Mouse (Mus musculus) forebrain, embryonic 10.5 days (tissue): ENCODE measurements around the gene Kcnk1. TPM values are rescaled to one million over a fixed set of nuclear protein-coding genes. Genes with fewer than 3 reads are reported as not detected.

Experiments used
- DNase-seq: peaks from one replicate; pipeline ENCODE4 v3.0.0-alpha.2; 2017; ENCODE audit warnings: low spot score; ENCODE audit errors: extremely low spot score
- H3K27ac ChIP-seq: fragments of 300-500 bp; sonication (generic); 2 replicates; pipeline ENCODE4 v1.5.1; 2016; ENCODE audit warnings: mild to moderate bottlenecking
- H3K27me3 ChIP-seq: fragments of 300-500 bp; sonication (generic); 2 replicates; pipeline ENCODE4 v1.6.1; 2016; ENCODE audit warnings: mild to moderate bottlenecking; ENCODE audit not compliant: poor library complexity, severe bottlenecking
- H3K36me3 ChIP-seq: fragments of 300-500 bp; sonication (generic); replicated peaks from 2 replicates; pipeline ENCODE4 v1.6.1; 2016; ENCODE audit warnings: mild to moderate bottlenecking, moderate library complexity
- H3K4me1 ChIP-seq: fragments of 300-500 bp; sonication (generic); 2 replicates; pipeline ENCODE4 v1.6.1; 2016
- H3K4me3 ChIP-seq: fragments of 300-500 bp; sonication (generic); 2 replicates; pipeline ENCODE4 v1.5.1; 2016; ENCODE audit warnings: mild to moderate bottlenecking, moderate library complexity
- H3K9me3 ChIP-seq: fragments of 300-500 bp; sonication (generic); 2 replicates; pipeline ENCODE4 v1.6.1; 2016; ENCODE audit warnings: mild to moderate bottlenecking, moderate library complexity
- WGBS: fragments of 180-500 bp; shearing (Covaris S2); methylation state at CpG from one replicate; pipeline ENCODE4 v1.1.7; 2016; 5-methylcytosine and 5-hydroxymethylcytosine counted together
- polyA plus RNA-seq: library from polyadenylated mRNA; unstranded; fragments of >200 nt; fragmentation: Nextera tagmentation; extraction: Ambion mirVana; gene quantifications from 2 replicates; pipeline ENCODE4 v1.2.1, GENCODE M21; 2016

Gene Kcnk1
- polyA plus RNA-seq, 1 experiment from 2014 or later: 12.3 TPM

DNA sequence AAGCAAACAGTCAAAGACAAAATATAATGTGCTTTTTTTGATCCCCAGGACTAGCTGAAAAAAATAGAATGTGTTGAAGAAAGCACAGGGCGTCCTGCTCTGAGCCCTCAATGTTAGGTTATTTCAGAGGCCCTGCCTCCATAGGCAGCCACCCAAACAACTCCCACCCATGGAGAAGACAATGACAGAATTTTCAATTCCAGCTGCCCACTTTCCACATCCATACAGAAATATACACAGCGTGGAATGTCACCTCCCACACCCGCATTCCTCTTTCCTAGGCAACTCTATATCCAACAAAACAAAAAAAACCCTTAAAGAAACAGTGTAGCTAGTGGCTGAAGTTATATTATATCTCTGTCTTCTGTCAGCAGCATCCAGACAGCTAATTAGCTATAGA, 23.6 kb upstream of the Kcnk1 start:
- WGBS: 81% methylated on average over 3 of the region's 3 CpGs
- Histone ChIP-seq H3K4me3 (no peak overlapping the region), H3K27ac (no peak overlapping the region), H3K9me3 (no peaks in the 10 kb centered on the region), H3K36me3 (no peaks in the 10 kb centered on the region), H3K27me3 (no peaks in the 10 kb centered on the region), H3K4me1 (no peaks in the 10 kb centered on the region)
- no peak for DNase-seq

DNA sequence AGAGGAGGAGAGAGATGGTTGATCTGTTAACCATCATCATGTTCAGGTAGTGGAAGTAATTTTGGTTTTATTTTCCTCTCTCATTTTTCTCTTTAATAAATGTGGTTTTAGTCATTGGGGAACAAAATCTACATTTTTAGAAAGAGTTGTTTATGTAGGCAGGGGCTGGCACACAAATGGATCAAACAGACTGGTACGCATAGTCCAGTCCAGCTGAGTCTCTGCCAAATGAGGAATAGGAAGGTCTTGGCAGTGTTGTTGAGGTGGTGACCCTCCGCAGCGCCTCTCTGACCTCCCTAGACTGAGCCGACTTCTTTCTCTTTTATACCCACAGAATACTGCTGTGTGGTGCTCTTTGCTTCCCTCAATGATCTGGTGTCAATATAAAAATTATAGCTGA, 19.0 kb upstream of the Kcnk1 start:
- H3K27me3 ChIP-seq: no peaks in the 10 kb centered on the region
- no peaks in the 10 kb centered on the region for H3K4me1 ChIP-seq
- no peaks in the 10 kb centered on the region for H3K36me3 ChIP-seq
- WGBS: 92% methylated on average over 4 of the region's 4 CpGs
- no peak for DNase-seq
- no peak overlapping the region for H3K27ac ChIP-seq
- H3K9me3 ChIP-seq: no peaks in the 10 kb centered on the region
- H3K4me3 ChIP-seq: no peak overlapping the region

DNA sequence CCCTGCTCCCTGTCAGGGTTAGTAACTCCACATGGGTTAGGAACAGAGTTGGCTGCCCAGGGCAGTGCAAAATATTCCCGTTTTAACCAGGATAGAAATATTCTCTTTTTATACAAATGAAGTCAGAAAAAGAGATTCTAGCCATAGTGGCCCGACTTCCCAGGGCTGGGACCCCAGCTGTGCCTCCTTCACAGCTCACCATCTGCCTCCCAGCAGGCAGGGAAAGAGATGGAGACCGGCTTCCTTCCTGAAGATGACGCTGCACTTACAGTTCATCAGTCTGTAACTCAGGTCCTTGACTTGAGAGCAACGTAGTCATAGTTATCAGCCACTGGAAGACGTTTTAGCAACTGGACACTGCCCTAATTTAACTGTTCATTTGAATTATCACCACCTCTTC, 14.1 kb upstream of the Kcnk1 start:
- 52% methylated on average over 6 of the region's 6 CpGs for WGBS
- DNase-seq: no peak
- Histone ChIP-seq H3K36me3 (no peaks in the 10 kb centered on the region), H3K4me3 (no peak overlapping the region), H3K27ac (no peak overlapping the region), H3K27me3 (no peaks in the 10 kb centered on the region), H3K9me3 (no peaks in the 10 kb centered on the region), H3K4me1 (no peaks in the 10 kb centered on the region)

DNA sequence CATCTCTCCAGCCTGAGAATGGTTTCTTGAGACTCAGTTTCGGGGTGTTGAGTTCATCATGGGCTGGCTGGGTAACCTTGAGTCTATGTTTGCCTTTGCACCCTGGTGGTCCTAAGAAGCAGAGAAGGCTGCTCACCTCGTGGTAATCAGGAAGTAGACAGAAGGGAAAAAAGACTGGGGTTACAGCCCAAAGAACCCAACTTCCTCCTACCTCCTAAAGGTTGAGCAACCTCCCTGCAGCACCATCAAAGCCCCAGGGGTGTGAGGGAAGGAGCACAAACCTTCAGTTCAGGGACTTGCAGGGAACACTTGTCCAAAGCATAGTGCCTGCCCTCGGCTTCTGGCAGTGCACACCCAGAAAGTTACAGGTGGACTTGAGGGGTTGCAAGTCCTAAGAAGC, 11.5 kb upstream of the Kcnk1 start:
- Histone ChIP-seq H3K27me3 (peaks cover 10% of the 10 kb centered on the region; the same call in 1 of the 2 replicates), H3K36me3 (no peaks in the 10 kb centered on the region), H3K9me3 (no peaks in the 10 kb centered on the region), H3K4me1 (peaks cover 17% of the 10 kb centered on the region), H3K4me3 (no peak overlapping the region), H3K27ac (no peak overlapping the region)
- DNase-seq: no peak
- WGBS: 75% methylated on average over 3 of the region's 3 CpGs

DNA sequence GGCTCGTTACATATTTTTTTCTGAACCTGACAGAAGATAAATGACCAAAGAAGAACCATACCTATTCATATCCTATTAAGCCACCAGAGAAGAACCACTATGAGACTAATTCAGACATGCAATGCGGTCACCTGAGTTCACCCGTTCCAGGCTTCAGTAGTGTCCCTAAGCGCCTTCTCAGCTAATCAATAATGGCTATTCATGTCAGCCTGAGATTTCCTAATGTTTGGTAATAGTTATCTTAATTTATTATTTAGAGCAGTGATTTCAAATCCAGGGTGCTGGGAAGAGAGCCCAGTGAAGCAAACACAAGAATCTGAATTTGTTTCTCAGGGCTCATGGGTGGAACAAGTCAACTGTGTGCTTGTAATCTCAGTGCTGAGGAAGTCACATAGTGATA, 10.8 kb upstream of the Kcnk1 start:
- 96% methylated on average over 4 of the region's 4 CpGs for WGBS
- H3K4me1 ChIP-seq: peaks cover 17% of the 10 kb centered on the region
- no peak for DNase-seq
- H3K27ac ChIP-seq: no peak overlapping the region
- H3K9me3 ChIP-seq: no peaks in the 10 kb centered on the region
- no peak overlapping the region for H3K4me3 ChIP-seq
- H3K27me3 ChIP-seq: peaks cover 12% of the 10 kb centered on the region; the same call in 1 of the 2 replicates
- no peaks in the 10 kb centered on the region for H3K36me3 ChIP-seq

DNA sequence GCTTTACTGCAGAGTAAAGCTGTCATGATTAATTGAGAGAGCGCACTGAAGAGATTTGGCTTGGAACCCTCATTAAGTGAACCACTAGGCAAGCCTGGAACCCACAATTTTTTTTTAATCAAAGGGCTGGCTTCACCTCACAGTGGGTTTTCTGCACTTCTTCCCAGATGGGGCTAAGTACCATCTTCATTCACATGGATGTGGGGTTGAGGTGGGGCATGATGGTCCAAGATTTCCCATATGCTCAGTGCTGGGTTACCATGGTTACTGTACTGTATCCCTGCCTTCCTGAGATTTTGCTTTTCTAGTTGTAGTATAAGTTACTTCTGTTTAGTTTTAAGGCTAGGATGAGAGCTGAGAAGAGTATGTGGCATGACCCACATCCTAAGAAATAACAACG, 9.6 kb upstream of the Kcnk1 start:
- no peaks in the 10 kb centered on the region for H3K36me3 ChIP-seq
- peaks cover 17% of the 10 kb centered on the region for H3K4me1 ChIP-seq
- DNase-seq: no peak
- H3K4me3 ChIP-seq: no peak overlapping the region
- no peak overlapping the region for H3K27ac ChIP-seq
- H3K27me3 ChIP-seq: peaks cover 25% of the 10 kb centered on the region
- no peaks in the 10 kb centered on the region for H3K9me3 ChIP-seq
- WGBS: 95% methylated on average over 2 of the region's 2 CpGs

DNA sequence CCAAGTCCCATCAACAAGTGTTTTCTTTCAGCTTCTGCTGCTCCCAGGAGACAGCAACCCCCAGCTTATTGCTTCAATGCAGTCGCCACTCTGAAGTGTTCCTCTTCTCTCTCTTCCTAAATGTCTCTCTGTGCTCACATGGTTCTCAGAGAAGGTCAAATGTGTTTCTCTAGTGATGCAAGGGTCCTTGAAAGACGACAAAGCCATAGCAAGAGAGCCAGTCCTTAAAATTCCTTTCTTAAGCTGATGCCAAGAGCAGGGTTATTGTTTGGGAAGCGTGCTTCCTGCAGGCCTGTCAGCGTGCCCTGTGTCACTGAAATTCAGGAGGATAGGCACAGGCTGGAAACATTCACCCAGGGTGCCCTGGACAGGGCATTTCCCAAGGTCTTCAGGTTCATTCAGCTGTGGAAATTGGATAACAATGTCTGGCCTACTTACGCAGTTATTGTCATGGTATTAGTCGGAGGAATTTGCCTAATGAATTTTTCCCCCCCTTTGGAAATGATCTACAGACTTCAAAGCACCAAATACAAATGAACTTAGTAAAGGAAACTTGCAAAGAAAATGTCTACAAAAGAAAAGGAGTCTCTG, 7.9 kb upstream of the Kcnk1 start:
- Histone ChIP-seq H3K4me3 (no peak overlapping the region), H3K9me3 (no peaks in the 10 kb centered on the region), H3K27ac (peak overlapping the region; percentile 70; the same call in 1 of the 2 replicates), H3K27me3 (peaks cover 28% of the 10 kb centered on the region), H3K4me1 (peaks cover 17% of the 10 kb centered on the region), H3K36me3 (no peaks in the 10 kb centered on the region)
- DNase-seq: no peak
- 31% methylated on average over 6 of the region's 6 CpGs for WGBS

DNA sequence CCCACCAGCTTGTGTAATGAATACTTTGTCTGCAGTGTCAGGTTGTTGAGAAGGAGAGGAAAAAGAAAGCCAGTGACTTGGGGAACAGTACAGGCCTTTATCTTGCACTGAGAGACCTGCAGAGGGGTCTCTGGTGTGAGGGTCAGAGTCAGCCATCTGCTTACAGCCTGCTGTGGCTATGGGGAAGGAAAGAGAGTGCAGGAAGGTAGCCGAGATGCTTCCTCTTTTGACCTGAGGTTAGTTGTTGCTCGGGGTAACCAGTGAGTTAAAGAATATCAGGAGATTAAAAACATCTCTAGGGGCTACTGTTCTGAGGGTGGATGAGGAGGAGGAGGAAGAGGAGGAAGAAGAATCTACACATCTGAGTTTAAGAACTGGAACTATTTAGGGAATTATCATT, 7.0 kb upstream of the Kcnk1 start:
- 63% methylated on average over 2 of the region's 2 CpGs for WGBS
- peaks cover 17% of the 10 kb centered on the region for H3K4me1 ChIP-seq
- H3K9me3 ChIP-seq: no peaks in the 10 kb centered on the region
- no peaks in the 10 kb centered on the region for H3K36me3 ChIP-seq
- H3K27ac ChIP-seq: peak overlapping the region; percentile 53; the same call in 1 of the 2 replicates
- H3K27me3 ChIP-seq: peaks cover 37% of the 10 kb centered on the region
- DNase-seq: no peak
- no peak overlapping the region for H3K4me3 ChIP-seq

DNA sequence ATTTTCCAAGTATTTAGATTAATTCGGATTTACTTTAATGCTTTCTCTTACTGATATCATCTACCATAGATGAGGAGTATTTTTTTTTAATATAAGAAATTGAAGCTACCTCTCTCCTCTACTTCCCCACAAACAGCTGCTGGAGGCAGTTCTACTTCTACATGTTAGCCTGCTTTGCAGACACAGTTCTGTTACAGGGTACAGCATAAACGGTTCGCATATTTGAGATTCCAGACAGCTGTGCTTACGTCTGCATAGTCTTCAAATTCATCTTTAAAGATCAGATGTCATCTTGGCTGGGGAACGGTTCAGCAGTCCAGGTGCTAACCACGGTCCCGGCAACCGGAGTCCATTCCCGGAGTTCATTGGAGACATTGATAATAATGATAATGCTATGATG, 1.3 kb upstream of the Kcnk1 start:
- 78% methylated on average over 9 of the region's 9 CpGs for WGBS
- DNase-seq: no peak
- Histone ChIP-seq H3K27me3 (peaks cover 82% of the 10 kb centered on the region), H3K27ac (no peak overlapping the region), H3K4me1 (peaks cover 41% of the 10 kb centered on the region), H3K36me3 (no peaks in the 10 kb centered on the region), H3K9me3 (no peaks in the 10 kb centered on the region), H3K4me3 (no peak overlapping the region)

DNA sequence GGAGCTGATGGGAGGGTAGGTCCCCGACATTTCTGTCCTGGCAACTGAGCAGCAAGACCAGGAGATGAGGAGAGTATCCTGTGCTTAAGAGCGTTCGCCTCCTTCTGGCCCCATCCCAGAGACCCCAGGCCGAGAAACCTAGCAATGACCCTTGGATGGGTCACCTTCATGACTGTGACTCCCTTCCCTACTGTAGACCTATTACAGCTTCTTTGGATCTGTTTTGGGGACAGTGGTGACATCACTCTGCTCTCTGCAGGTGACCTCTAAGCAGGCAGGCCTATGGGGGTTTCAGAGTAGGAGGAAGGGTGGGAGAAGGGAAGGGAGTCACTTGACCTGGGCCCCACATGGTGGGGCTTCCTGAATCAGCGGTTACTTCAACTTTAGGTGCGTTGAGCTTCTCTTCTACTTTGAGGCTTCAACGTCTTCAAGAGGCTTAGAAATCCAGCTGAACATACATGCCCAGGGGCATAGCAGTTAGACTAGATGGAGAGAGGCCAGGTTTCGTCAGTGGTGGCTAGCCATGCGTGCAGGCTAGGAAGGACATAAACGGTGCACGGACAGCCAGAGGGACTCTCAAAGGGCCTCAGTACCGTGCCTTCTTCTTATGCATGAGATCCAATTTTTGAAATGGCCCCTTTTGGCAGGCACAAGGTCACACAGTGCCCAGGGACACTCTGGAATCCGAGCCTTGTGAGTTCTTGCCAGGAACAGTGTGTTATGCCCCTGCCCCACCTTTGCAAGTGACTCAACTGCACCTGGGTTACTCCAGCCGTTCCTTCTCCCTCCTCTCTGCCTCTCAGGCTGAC, 1.3 kb downstream of the Kcnk1 start:
- no peaks in the 10 kb centered on the region for H3K9me3 ChIP-seq
- H3K4me3 ChIP-seq: peak overlapping the region; percentile 65
- H3K4me1 ChIP-seq: peaks cover 56% of the 10 kb centered on the region
- H3K36me3 ChIP-seq: no peaks in the 10 kb centered on the region
- DNase-seq: no peak
- peak overlapping the region; percentile 83 for H3K27ac ChIP-seq
- WGBS: 10% methylated on average over 14 of the region's 14 CpGs
- peaks cover 73% of the 10 kb centered on the region for H3K27me3 ChIP-seq

DNA sequence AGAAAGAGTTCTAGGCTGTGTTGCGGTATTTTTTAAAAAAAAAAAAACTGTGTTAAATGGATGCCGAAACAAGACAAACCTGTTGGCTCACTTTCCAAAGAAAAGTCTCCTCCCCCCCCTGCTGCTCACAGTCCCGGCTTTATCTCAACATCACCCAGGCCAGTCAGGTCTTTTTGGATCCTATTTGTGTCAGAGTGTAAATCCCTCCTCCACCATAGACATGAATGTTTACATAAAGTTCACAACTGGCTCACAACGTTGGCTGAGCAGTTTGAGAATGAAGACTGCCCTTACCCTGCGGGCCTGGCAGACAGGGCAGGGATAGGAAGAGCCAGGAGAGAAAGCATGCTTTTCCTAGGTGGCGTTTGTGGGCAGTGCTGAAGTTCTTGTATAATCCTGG, 2.0 kb downstream of the Kcnk1 start:
- no peak for DNase-seq
- no peak overlapping the region for H3K27ac ChIP-seq
- H3K27me3 ChIP-seq: peaks cover 73% of the 10 kb centered on the region
- no peaks in the 10 kb centered on the region for H3K36me3 ChIP-seq
- H3K4me1 ChIP-seq: peaks cover 56% of the 10 kb centered on the region
- WGBS: 24% methylated on average over 6 of the region's 6 CpGs
- H3K4me3 ChIP-seq: peak overlapping the region; percentile 65
- H3K9me3 ChIP-seq: no peaks in the 10 kb centered on the region

DNA sequence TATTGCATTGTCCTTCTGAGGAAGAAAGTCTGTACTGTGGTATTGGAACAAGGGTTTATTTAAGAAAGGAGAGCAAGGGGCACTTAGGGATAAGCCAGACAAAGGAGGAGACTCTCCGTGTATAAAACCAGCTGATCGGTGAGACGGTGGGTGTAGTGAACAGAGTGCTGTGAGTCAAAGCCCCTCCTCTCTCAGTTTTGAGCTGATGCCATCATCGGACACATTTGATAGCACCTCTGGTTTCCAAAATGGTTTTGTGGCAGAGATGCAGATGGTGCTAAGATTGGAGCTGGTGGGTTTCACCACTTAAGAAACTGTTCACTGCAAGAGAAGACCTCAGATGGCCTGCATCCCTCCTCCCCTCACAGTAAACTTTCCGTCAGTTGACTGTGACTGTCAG, 2.6 kb downstream of the Kcnk1 start:
- Histone ChIP-seq H3K27me3 (peaks cover 68% of the 10 kb centered on the region), H3K4me1 (peaks cover 56% of the 10 kb centered on the region), H3K36me3 (no peaks in the 10 kb centered on the region), H3K4me3 (0 out of 2 replicates have a peak overlapping the region, but pooled peaks have one; percentile 65), H3K9me3 (no peaks in the 10 kb centered on the region), H3K27ac (no peak overlapping the region)
- WGBS: 67% methylated on average over 5 of the region's 5 CpGs
- DNase-seq: no peak

DNA sequence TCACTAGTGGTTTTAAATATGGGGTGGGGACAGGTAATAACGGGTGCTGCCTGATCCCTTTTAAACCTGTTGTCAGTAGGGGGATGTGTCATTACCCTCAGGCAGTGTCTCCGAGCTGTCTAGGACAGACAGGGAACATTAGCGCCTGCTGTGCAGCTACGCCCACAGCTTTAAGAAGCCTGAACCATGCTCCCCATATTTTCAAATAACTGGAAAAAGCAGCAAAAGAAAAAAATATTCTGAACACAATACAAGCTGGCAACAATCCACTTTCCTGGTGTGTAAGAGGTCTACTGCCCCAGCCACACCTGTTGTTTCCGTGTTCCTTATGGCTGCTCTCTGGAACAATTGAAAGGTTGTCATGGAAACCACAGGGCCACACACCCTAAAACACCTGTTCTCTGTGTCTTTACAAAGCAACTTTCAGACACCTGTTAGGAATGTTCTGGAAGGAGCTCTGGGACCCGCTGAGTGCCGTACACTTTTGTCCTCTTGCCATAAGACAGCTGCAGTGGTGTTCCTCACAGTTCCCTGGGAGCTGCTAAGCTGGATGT, 4.9 kb downstream of the Kcnk1 start:
- DNase-seq: no peak
- Histone ChIP-seq H3K4me3 (no peak overlapping the region), H3K27me3 (peaks cover 44% of the 10 kb centered on the region), H3K4me1 (peaks cover 52% of the 10 kb centered on the region), H3K9me3 (no peaks in the 10 kb centered on the region), H3K36me3 (no peaks in the 10 kb centered on the region), H3K27ac (no peak overlapping the region)
- WGBS: 70% methylated on average over 7 of the region's 7 CpGs
